Mouse (Mus musculus) lung, adult 2 months (tissue): ENCODE measurements at regions not wholly inside any gene's neighbourhood (a gene's known extent, or its start where the extent isn't known, plus 50 kb on each side); places are given as distances from the start of the nearest gene placed in this dataset.

ENCODE experiments used
- DNase-seq: peaks from one replicate; pipeline ENCODE4 v3.0.0; 2022
- H3K4me1 ChIP-seq: fragments of 200-500 bp; 2 replicates; pipeline ENCODE4 v1.6.1; 2011; ENCODE audit warnings: low read length; ENCODE audit not compliant: control insufficient read depth, insufficient read depth
- H3K4me3 ChIP-seq: fragments of 200-500 bp; replicated peaks from 2 replicates; pipeline ENCODE3; 2011; ENCODE audit warnings: low read depth, mild to moderate bottlenecking, control low read depth, low read length; ENCODE audit errors: extremely low read depth
- CTCF ChIP-seq: fragments of 200-500 bp; IDR thresholded peaks from 2 replicates; pipeline ENCODE4 v1.5.1; 2011; ENCODE audit warnings: mild to moderate bottlenecking, low read length, control low read depth; ENCODE audit not compliant: insufficient read depth
- POLR2A ChIP-seq: fragments of 200-500 bp; IDR thresholded peaks from 2 replicates; pipeline ENCODE4 v1.6.1; 2011; ENCODE audit warnings: low read depth, mild to moderate bottlenecking, control low read depth, low read length, borderline replicate concordance; ENCODE audit errors: extremely low read depth
- WGBS: fragments of 180-500 bp; shearing (Covaris S2); methylation state at CpG from one replicate; pipeline ENCODE4 v1.1.7; 2018; 5-methylcytosine and 5-hydroxymethylcytosine counted together

- no peaks in the 10 kb centered on the region for H3K4me1 ChIP-seq
- H3K4me3 ChIP-seq, result no peak overlapping the region
- DNase-seq, result no peak
- WGBS, result 73% methylated on average over 5 of the region's 5 CpGs
- TF ChIP-seq CTCF (no peak), POLR2A (no peak)
Observed at GRCm38 (mm10) chr13:52036351-52036750, 189.9 kb downstream of the Gadd45g start.

- no peak overlapping the region for H3K4me3 ChIP-seq
- H3K4me1 ChIP-seq, result no peaks in the 10 kb centered on the region
- TF ChIP-seq POLR2A, result no peak
- no peak for TF ChIP-seq CTCF
- 61% methylated on average over 13 of the region's 13 CpGs for WGBS
- no peak for DNase-seq
Observed at GRCm38 (mm10) chr13:52037218-52037617, 190.7 kb downstream of the Gadd45g start.

- TF ChIP-seq POLR2A (no peak), CTCF (no peak)
- H3K4me3 ChIP-seq, result no peak overlapping the region
- WGBS, result 34% methylated on average over 15 of the region's 15 CpGs
- no peak for DNase-seq
- peaks cover 5% of the 10 kb centered on the region for H3K4me1 ChIP-seq
Observed at GRCm38 (mm10) chr13:52041467-52042421, 195.3 kb downstream of the Gadd45g start.

GRCm38 (mm10) chr13:52042867-52043266 lies 196.4 kb downstream of the Gadd45g start:
- H3K4me3 ChIP-seq, result no peak overlapping the region
- no peak for DNase-seq
- WGBS, result 98% methylated on average over 3 of the region's 3 CpGs
- TF ChIP-seq CTCF, result no peak
- H3K4me1 ChIP-seq, result peaks cover 5% of the 10 kb centered on the region

- peaks cover 5% of the 10 kb centered on the region for H3K4me1 ChIP-seq
- H3K4me3 ChIP-seq, result no peak overlapping the region
- no peak for DNase-seq
- 96% methylated on average over 3 of the region's 3 CpGs for WGBS
- TF ChIP-seq POLR2A (no peak), CTCF (no peak)
Observed at GRCm38 (mm10) chr13:52043916-52044315, 197.4 kb downstream of the Gadd45g start.

GRCm38 (mm10) chr13:52045349-52045748 lies 198.9 kb downstream of the Gadd45g start:
- DNase-seq, result no peak
- H3K4me3 ChIP-seq, result no peak overlapping the region
- peaks cover 5% of the 10 kb centered on the region for H3K4me1 ChIP-seq
- WGBS, result 93% methylated on average over 3 of the region's 3 CpGs
- TF ChIP-seq POLR2A (no peak), CTCF (no peak)

GRCm38 (mm10) chr13:52046020-52046419 lies 199.5 kb downstream of the Gadd45g start:
- no peak for DNase-seq
- H3K4me1 ChIP-seq, result peaks cover 5% of the 10 kb centered on the region
- TF ChIP-seq POLR2A, result no peak
- no peak for TF ChIP-seq CTCF
- no peak overlapping the region for H3K4me3 ChIP-seq
- WGBS, result 31% methylated on average over 5 of the region's 5 CpGs

GRCm38 (mm10) chr13:52046700-52047099 lies 200.2 kb downstream of the Gadd45g start:
- H3K4me3 ChIP-seq, result no peak overlapping the region
- 44% methylated on average over 11 of the region's 11 CpGs for WGBS
- TF ChIP-seq POLR2A (no peak), CTCF (no peak)
- peaks cover 5% of the 10 kb centered on the region for H3K4me1 ChIP-seq
- DNase-seq, result no peak

- DNase-seq, result no peak
- 58% methylated on average over 6 of the region's 6 CpGs for WGBS
- TF ChIP-seq CTCF, result no peak
- TF ChIP-seq POLR2A, result no peak
- Histone ChIP-seq H3K4me1 (peaks cover 5% of the 10 kb centered on the region), H3K4me3 (no peak overlapping the region)
Observed at GRCm38 (mm10) chr13:52047937-52048336, 201.5 kb downstream of the Gadd45g start.

GRCm38 (mm10) chr13:52048777-52049176 lies 202.3 kb downstream of the Gadd45g start:
- 67% methylated on average over 3 of the region's 3 CpGs for WGBS
- TF ChIP-seq CTCF (no peak), POLR2A (no peak)
- Histone ChIP-seq H3K4me3 (no peak overlapping the region), H3K4me1 (peaks cover 5% of the 10 kb centered on the region)
- DNase-seq, result no peak
